Mouse (Mus musculus) kidney, postnatal 0 days (tissue): ENCODE measurements around the gene Etfbkmt. TPM values are rescaled to one million over a fixed set of nuclear protein-coding genes. Genes with fewer than 3 reads are reported as not detected.
A peak's percentile ranks its signal among the peaks of the same experiment; 100 is the strongest.
"Not testable (repeated sequence)": the region's sequence is repeated elsewhere in the genome, so short reads cannot be mapped to it uniquely, and the experiment has no call there.

ENCODE experiments used
- ATAC-seq: fragments of 200-750 bp; cut with Nextera tagmentation; replicated peaks from 2 replicates; pipeline ENCODE4 v1.8.0; 2017; ENCODE audit warnings: low read depth, moderate number of reproducible peaks, moderate TSS enrichment, moderate library complexity; ENCODE audit not compliant: low FRiP score
- DNase-seq: peaks from one replicate; pipeline ENCODE4 v3.0.0-alpha.2; 2016; ENCODE audit warnings: low spot score
- H3K27ac ChIP-seq: fragments of 300-500 bp; sonication (generic); 2 replicates; pipeline ENCODE4 v1.5.1; 2014; ENCODE audit warnings: mild to moderate bottlenecking
- H3K27me3 ChIP-seq: fragments of 300-500 bp; sonication (generic); 2 replicates; pipeline ENCODE4 v1.6.1; 2014; ENCODE audit warnings: low read length, mixed read lengths; ENCODE audit not compliant: insufficient read depth
- H3K36me3 ChIP-seq: fragments of 300-500 bp; sonication (generic); 2 replicates; pipeline ENCODE4 v1.6.1; 2014; ENCODE audit warnings: low read length, mixed read lengths; ENCODE audit not compliant: insufficient read depth
- H3K4me1 ChIP-seq: fragments of 300-500 bp; sonication (generic); replicated peaks from 2 replicates; pipeline ENCODE4 v1.6.1; 2014; ENCODE audit warnings: antibody characterized with exemption, low read length, mixed read lengths; ENCODE audit not compliant: insufficient read depth
- H3K4me2 ChIP-seq: fragments of 300-500 bp; sonication (generic); 2 replicates; pipeline ENCODE4 v1.6.1; 2014; ENCODE audit warnings: mild to moderate bottlenecking, low read length, moderate library complexity, mixed read lengths
- H3K4me3 ChIP-seq: fragments of 300-500 bp; sonication (generic); replicated peaks from 2 replicates; pipeline ENCODE4 v1.5.1; 2014; ENCODE audit warnings: low read depth, low read length
- H3K9ac ChIP-seq: fragments of 300-500 bp; sonication (generic); 2 replicates; pipeline ENCODE4 v1.6.1; 2014; ENCODE audit warnings: low read depth, low read length
- H3K9me3 ChIP-seq: fragments of 300-500 bp; sonication (generic); replicated peaks from 2 replicates; pipeline ENCODE4 v1.6.1; 2016; ENCODE audit warnings: low read length, inconsistent platforms, mixed read lengths
- CTCF ChIP-seq: IDR thresholded peaks from 2 replicates; pipeline ENCODE4 v1.5.1; 2016; ENCODE audit warnings: antibody characterized with exemption, low read depth, mild to moderate bottlenecking, moderate library complexity
- WGBS: fragments of 180-500 bp; shearing (Covaris S2); extraction: QIAGEN DNeasy Blood & Tissue Kit; methylation state at CpG from one replicate; pipeline ENCODE4 v1.1.7; 2014; 5-methylcytosine and 5-hydroxymethylcytosine counted together
- polyA plus RNA-seq: library from polyadenylated mRNA; unstranded; fragments of >200 nt; fragmentation: Nextera tagmentation; extraction: Ambion mirVana; gene quantifications from 2 replicates; pipeline ENCODE4 v1.2.1, GENCODE M21; 2015

Etfbkmt gene
- polyA plus RNA-seq, 1 experiment from 2014 or later, result 26.0 TPM

GRCm38 (mm10) chr6:149188041-149188924 lies 48.6 kb downstream of the Etfbkmt start, which contains the start of gene Amn1:
Gene Amn1 (minus strand): TSS chr6:149188712.
- peak within 1 kb of the TSS; percentile 93 for H3K9ac ChIP-seq
- H3K4me2 ChIP-seq, result peak within 1 kb of the TSS; percentile 49
- no peaks in the 10 kb centered on the region for H3K27me3 ChIP-seq
- peak; percentile 99 for ATAC-seq
- H3K36me3 ChIP-seq, result 0 out of 2 replicates have a peak, but pooled peaks cover 3% of the 10 kb centered on the region
- DNase-seq, result peak; percentile 100
- H3K27ac ChIP-seq, result peak within 1 kb of the TSS; percentile 97
- WGBS, result under 1% methylated on average over 34 of the region's 34 CpGs
- TF ChIP-seq CTCF, result peak; percentile 28
- H3K4me1 ChIP-seq, result peaks cover 5% of the 10 kb centered on the region; the same call in 1 of the 2 replicates
- peak within 1 kb of the TSS; percentile 87 for H3K4me3 ChIP-seq
- no peaks in the 10 kb centered on the region for H3K9me3 ChIP-seq

DNA sequence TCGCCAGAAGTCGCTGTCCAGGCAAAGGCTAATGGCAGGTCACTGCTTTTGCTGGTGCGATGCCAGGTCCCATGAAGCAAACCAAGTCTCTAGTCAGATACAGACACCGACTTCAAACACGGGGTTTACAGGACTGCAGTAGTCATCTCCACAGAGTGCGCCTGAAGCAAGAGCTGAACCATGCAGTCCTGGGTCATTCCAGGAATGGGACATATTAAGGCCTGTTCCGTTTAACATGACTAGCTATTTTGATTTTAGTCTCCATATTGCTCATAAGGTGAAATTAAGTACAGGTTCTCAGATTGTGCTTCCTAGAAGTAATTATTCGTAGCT lies 49.2 kb downstream of the Etfbkmt start:
- 33% methylated on average over 8 of the region's 8 CpGs for whole genome bisulfite sequencing
- ATAC-seq, result peak; percentile 76

DNA sequence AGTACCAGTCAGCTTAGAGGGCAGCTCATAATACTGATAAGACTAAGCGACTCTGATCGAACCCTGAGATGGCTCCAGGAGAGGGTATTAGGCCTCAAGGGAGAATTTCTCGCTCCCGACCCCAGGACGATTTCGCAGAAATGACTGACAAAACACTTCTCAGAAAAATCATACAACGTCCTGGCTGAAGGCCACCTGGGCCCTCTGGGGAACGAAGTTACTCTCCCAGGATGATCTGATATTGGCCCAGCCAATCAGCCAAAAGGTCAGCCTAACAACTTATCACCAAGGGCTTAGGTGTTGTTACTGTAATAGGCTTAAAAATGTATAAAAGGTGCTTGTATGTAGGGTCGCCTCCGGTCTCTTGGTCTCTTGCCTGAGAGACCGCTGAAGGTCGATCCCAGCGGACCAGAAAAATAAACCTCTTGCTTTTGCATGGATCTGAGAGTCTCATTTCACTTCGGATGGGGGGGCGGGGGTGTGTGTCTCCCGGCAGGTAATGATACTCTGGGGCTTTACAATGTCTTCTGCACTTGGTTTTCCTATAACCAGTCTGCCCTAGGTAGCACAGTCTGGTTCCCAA lies 49.8 kb downstream of the Etfbkmt start:
- 96% methylated on average over 16 of the region's 16 CpGs for WGBS
- peak overlapping the region; percentile 49 for H3K4me2 ChIP-seq

More for the DNA sequence above, 49.2 kb downstream of the Etfbkmt start:
- no peak for TF ChIP-seq CTCF
- Histone ChIP-seq H3K27me3 (no peaks in the 10 kb centered on the region), H3K4me1 (peaks cover 5% of the 10 kb centered on the region; the same call in 1 of the 2 replicates), H3K9me3 (no peaks in the 10 kb centered on the region), H3K4me3 (peak overlapping the region; percentile 87), H3K4me2 (peak overlapping the region; percentile 49), H3K27ac (peak overlapping the region; percentile 97), H3K9ac (peak overlapping the region; percentile 93; the same call in 1 of the 2 replicates), H3K36me3 (0 out of 2 replicates have a peak, but pooled peaks cover 3% of the 10 kb centered on the region)
- no peak for DNase-seq

GRCm38 (mm10) chr6:149191951-149192350 lies 52.3 kb downstream of the Etfbkmt start:
- not testable (repeated sequence) for H3K4me3 ChIP-seq, H3K27ac ChIP-seq, ATAC-seq, H3K36me3 ChIP-seq, H3K9ac ChIP-seq, H3K4me2 ChIP-seq, H3K4me1 ChIP-seq, H3K9me3 ChIP-seq, DNase-seq, H3K27me3 ChIP-seq
- 83% methylated on average over 5 of the region's 5 CpGs for WGBS

More for the DNA sequence above, 49.8 kb downstream of the Etfbkmt start:
- Histone ChIP-seq H3K4me1 (peaks cover 5% of the 10 kb centered on the region; the same call in 1 of the 2 replicates), H3K9me3 (no peaks in the 10 kb centered on the region), H3K9ac (no peak overlapping the region), H3K27ac (peak overlapping the region; percentile 97; the same call in 1 of the 2 replicates), H3K36me3 (0 out of 2 replicates have a peak, but pooled peaks cover under 1% of the 10 kb centered on the region), H3K4me3 (no peak overlapping the region), H3K27me3 (no peaks in the 10 kb centered on the region)
- no peak for ATAC-seq
- no peak for TF ChIP-seq CTCF
- no peak for DNase-seq

DNA sequence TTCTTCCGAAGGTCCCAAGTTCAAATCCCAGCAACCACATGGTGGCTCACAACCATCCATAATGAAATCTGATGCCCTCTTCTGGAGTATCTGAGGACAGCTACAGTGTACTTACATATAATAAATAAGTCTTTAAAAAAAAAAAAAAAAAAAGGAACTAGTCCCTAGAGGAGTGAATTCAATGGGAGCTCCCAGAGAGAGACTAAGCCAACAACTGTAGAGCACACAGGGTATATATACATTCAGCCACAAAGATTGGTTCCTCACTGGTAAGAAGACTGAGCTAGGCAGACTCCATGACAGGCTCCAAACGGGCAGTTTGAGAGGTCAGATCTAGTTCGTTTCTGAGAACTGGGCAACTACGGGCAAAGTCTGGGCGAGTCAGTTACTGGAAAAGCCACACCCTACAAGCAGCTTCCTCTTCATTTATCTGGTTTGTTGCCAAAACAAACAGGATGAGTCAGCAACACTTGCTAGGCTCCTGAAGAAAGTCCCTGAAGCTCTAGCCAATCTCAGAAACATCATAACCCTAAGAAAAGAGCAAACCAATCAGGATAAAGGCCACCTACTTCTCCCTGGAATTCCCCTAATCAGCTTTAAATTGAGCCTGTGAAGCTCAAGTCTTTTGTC lies 53.7 kb downstream of the Etfbkmt start:
- H3K4me3 ChIP-seq, result no peak overlapping the region
- no peak overlapping the region for H3K4me2 ChIP-seq
- DNase-seq, result peak; percentile 56
- H3K27me3 ChIP-seq, result no peaks in the 10 kb centered on the region
- H3K9ac ChIP-seq, result no peak overlapping the region
- 65% methylated on average over 5 of the region's 5 CpGs for WGBS
- no peaks in the 10 kb centered on the region for H3K36me3 ChIP-seq
- no peak overlapping the region for H3K27ac ChIP-seq
- H3K4me1 ChIP-seq, result no peaks in the 10 kb centered on the region
- no peak for ATAC-seq
- TF ChIP-seq CTCF, result no peak
- H3K9me3 ChIP-seq, result no peaks in the 10 kb centered on the region

GRCm38 (mm10) chr6:149197116-149197515 lies 57.5 kb downstream of the Etfbkmt start:
- no peak overlapping the region for H3K9ac ChIP-seq
- no peaks in the 10 kb centered on the region for H3K27me3 ChIP-seq
- WGBS, result 49% methylated on average over 3 of the region's 3 CpGs
- no peak overlapping the region for H3K4me3 ChIP-seq
- H3K9me3 ChIP-seq, result no peaks in the 10 kb centered on the region
- no peak for ATAC-seq
- no peak overlapping the region for H3K4me2 ChIP-seq
- H3K36me3 ChIP-seq, result no peaks in the 10 kb centered on the region
- peak; percentile 91 for DNase-seq
- H3K27ac ChIP-seq, result peak overlapping the region; percentile 60; the same call in 1 of the 2 replicates
- no peak for TF ChIP-seq CTCF
- no peaks in the 10 kb centered on the region for H3K4me1 ChIP-seq
